Mouse (Mus musculus) left cerebral cortex, adult 18-20 months (tissue): ENCODE results near the gene Il10ra. TPM values are rescaled to one million over a fixed set of nuclear protein-coding genes. Genes with fewer than 3 reads are reported as not detected.

Experiments
- DNase-seq, 2 experiments: peaks; one replicate each; pipeline ENCODE4 v3.0.0; 2021 to 2022; ENCODE audit warnings: low spot score in 2 of 2, mixed read lengths in 1 of 2
- total RNA-seq, 2 experiments: library from RNA; stranded (reverse); gene quantifications; 2 replicates each; pipeline ENCODE4 v1.2.3; 2021

Gene Il10ra
- total RNA-seq, 2 experiments from 2014 or later, result 2.6 to 3.4 TPM

- no peak for DNase-seq
Measured at GRCm38 (mm10) chr9:45261466-45261865, 7.5 kb downstream of the Il10ra start.

- no peak for DNase-seq
Measured at GRCm38 (mm10) chr9:45259065-45259464, 9.9 kb downstream of the Il10ra start.

GRCm38 (mm10) chr9:45255967-45256366, 13.0 kb downstream of the Il10ra start:
- no peak for DNase-seq

GRCm38 (mm10) chr9:45255431-45255830, 13.5 kb downstream of the Il10ra start:
- DNase-seq, result no peak

- DNase-seq, result no peak
Measured at GRCm38 (mm10) chr9:45254605-45255004, 14.3 kb downstream of the Il10ra start.

GRCm38 (mm10) chr9:45254021-45254420, 14.9 kb downstream of the Il10ra start:
- no peak for DNase-seq

- no peak for DNase-seq
Measured at GRCm38 (mm10) chr9:45252395-45252794, 16.6 kb downstream of the Il10ra start.

- DNase-seq, result no peak
Measured at GRCm38 (mm10) chr9:45251990-45252389, 17.0 kb downstream of the Il10ra start.

- DNase-seq, result no peak
Measured at GRCm38 (mm10) chr9:45251281-45251680, 17.7 kb downstream of the Il10ra start.

GRCm38 (mm10) chr9:45250306-45250705, 18.6 kb downstream of the Il10ra start:
- DNase-seq, result no peak

GRCm38 (mm10) chr9:45247536-45247935, 21.4 kb downstream of the Il10ra start:
- DNase-seq, result no peak

- no peak for DNase-seq
Measured at GRCm38 (mm10) chr9:45246060-45246459, 22.9 kb downstream of the Il10ra start.

GRCm38 (mm10) chr9:45245432-45245831, 23.5 kb downstream of the Il10ra start:
- DNase-seq, result no peak

- no peak for DNase-seq
Measured at GRCm38 (mm10) chr9:45241397-45241796, 27.6 kb downstream of the Il10ra start.

GRCm38 (mm10) chr9:45236744-45237143, 32.2 kb downstream of the Il10ra start:
- no peak for DNase-seq

GRCm38 (mm10) chr9:45235668-45236227, 33.2 kb downstream of the Il10ra start:
- no peak for DNase-seq

- DNase-seq, result no peak
Measured at GRCm38 (mm10) chr9:45229359-45229758, 39.6 kb downstream of the Il10ra start.

GRCm38 (mm10) chr9:45221567-45221966, 47.4 kb downstream of the Il10ra start:
- peak; percentile 94 to 99 for DNase-seq

GRCm38 (mm10) chr9:45219644-45220043, 49.3 kb downstream of the Il10ra start:
- no peak for DNase-seq

GRCm38 (mm10) chr9:45215526-45216179, 53.3 kb downstream of the Il10ra start:
- no peak for DNase-seq

- DNase-seq, result no peak
Measured at GRCm38 (mm10) chr9:45212001-45212400, 56.9 kb downstream of the Il10ra start.

- no peak for DNase-seq
Measured at GRCm38 (mm10) chr9:45207015-45207743, 61.8 kb downstream of the Il10ra start.
